Mouse (Mus musculus): ENCODE data around the gene Grid1.

Gene Grid1

GRCm38 (mm10) chr14:35049231-35049630, 229.3 kb downstream of the Grid1 start:
- in situ Hi-C loops (cut with MboI; ENCODE audit: low pct_unique_long_range_greater_than_20kb in 1 of 2, low sequenced_read_pairs in 2 of 2, unreplicated experiment in 1 of 2), result no loop called here

- in situ Hi-C loops (cut with MboI; ENCODE audit: low pct_unique_long_range_greater_than_20kb in 1 of 2, low sequenced_read_pairs in 2 of 2, unreplicated experiment in 1 of 2), result no loop called here
Observed at GRCm38 (mm10) chr14:35054139-35054538, 234.2 kb downstream of the Grid1 start.

DNA sequence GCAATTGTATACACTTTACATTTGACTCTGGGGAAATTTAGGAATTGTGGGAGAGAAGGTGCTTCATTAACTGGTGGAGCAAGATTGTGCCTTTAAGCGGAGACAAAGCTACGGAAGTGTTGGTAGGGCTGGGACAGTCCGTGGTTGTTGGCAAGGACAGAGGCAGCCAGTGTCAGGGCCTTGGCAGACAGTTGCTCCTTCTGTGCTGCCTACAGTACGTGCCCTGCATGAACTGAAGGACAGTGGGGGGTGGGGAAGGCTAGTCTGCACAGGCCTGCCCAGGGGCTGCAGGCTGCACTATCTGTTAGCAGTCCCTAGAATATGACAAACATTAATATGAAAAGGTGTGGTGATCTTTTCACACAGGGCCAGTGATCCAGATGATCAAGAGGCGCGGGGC, 254.7 kb downstream of the Grid1 start:
- in situ Hi-C loops (cut with MboI; ENCODE audit: low pct_unique_long_range_greater_than_20kb in 1 of 2, low sequenced_read_pairs in 2 of 2, unreplicated experiment in 1 of 2), result loop anchor here in 1 of 2 experiments (25.0 kb wide), 1 partner anchor 237 kb away; no protein-coding TSS in a partner anchor

DNA sequence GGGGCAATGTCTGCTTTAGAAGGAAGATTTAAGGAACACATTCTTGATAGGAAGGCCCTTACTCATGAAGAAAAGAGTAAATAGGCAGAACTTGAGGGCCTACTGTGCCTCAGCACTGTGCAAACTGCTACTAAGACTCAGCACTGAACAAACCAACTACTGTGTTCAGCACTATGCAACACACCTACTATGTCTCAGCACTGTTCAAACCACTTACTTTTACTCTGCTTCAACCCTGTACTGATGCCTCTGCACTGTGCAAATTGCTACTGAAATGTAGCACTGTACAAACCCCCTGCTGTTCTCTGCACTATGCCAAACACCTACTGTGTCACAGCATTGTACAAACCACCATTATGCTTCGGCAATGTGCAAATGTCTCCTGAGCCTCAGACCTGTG, 260.0 kb downstream of the Grid1 start:
- in situ Hi-C loops (cut with MboI; ENCODE audit: low pct_unique_long_range_greater_than_20kb in 1 of 2, low sequenced_read_pairs in 2 of 2, unreplicated experiment in 1 of 2), result loop anchor here in 1 of 2 experiments (25.0 kb wide), 1 partner anchor 243 kb away; no protein-coding TSS in a partner anchor

- in situ Hi-C loops (cut with MboI; ENCODE audit: low pct_unique_long_range_greater_than_20kb in 1 of 2, low sequenced_read_pairs in 2 of 2, unreplicated experiment in 1 of 2), result loop anchor here in 1 of 2 experiments (25.0 kb wide), 1 partner anchor 255 kb away; no protein-coding TSS in a partner anchor
Observed at GRCm38 (mm10) chr14:35092646-35093045, 272.7 kb downstream of the Grid1 start.

GRCm38 (mm10) chr14:35093561-35094186, 273.8 kb downstream of the Grid1 start:
- in situ Hi-C loops (cut with MboI; ENCODE audit: low pct_unique_long_range_greater_than_20kb in 1 of 2, low sequenced_read_pairs in 2 of 2, unreplicated experiment in 1 of 2), result loop anchor here in 1 of 2 experiments (25.0 kb wide), 1 partner anchor 256 kb away; no protein-coding TSS in a partner anchor

DNA sequence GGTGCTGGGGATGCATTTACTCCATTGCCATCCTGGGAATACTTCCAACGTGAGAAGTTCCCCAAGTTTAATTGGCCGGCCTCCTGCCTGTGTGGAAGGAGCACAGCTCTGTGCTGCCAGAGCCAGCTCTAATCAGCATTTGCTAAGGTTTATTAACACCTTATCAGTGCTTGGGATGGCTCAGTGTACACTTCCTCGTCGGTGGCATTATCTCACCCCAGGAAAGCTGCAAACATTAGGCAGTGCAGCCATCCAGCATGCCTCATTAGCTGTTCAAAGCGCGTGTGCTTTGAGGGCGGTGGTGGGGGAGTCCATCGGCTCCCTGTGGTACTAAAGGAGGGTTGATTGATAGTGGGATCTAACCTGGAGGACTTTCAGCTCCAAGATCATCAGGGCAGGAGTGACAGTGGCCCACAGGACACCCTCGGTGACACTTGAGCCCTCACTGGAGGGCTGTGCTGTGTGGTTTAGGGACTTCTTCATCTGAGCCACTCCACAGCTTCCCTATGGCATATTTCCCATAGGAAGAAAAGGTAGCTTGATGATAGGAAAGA, 275.7 kb downstream of the Grid1 start:
- in situ Hi-C loops (cut with MboI; ENCODE audit: low pct_unique_long_range_greater_than_20kb in 1 of 2, low sequenced_read_pairs in 2 of 2, unreplicated experiment in 1 of 2), result loop anchor here in 1 of 2 experiments (25.0 kb wide), 1 partner anchor 258 kb away; no protein-coding TSS in a partner anchor

GRCm38 (mm10) chr14:35096085-35096484, 276.2 kb downstream of the Grid1 start:
- in situ Hi-C loops (cut with MboI; ENCODE audit: low pct_unique_long_range_greater_than_20kb in 1 of 2, low sequenced_read_pairs in 2 of 2, unreplicated experiment in 1 of 2), result loop anchor here in 1 of 2 experiments (25.0 kb wide), 1 partner anchor 259 kb away; no protein-coding TSS in a partner anchor

- in situ Hi-C loops (cut with MboI; ENCODE audit: low pct_unique_long_range_greater_than_20kb in 1 of 2, low sequenced_read_pairs in 2 of 2, unreplicated experiment in 1 of 2), result loop anchor here in 1 of 2 experiments (25.0 kb wide), 1 partner anchor 260 kb away; no protein-coding TSS in a partner anchor
Observed at GRCm38 (mm10) chr14:35097166-35097565, 277.3 kb downstream of the Grid1 start.

DNA sequence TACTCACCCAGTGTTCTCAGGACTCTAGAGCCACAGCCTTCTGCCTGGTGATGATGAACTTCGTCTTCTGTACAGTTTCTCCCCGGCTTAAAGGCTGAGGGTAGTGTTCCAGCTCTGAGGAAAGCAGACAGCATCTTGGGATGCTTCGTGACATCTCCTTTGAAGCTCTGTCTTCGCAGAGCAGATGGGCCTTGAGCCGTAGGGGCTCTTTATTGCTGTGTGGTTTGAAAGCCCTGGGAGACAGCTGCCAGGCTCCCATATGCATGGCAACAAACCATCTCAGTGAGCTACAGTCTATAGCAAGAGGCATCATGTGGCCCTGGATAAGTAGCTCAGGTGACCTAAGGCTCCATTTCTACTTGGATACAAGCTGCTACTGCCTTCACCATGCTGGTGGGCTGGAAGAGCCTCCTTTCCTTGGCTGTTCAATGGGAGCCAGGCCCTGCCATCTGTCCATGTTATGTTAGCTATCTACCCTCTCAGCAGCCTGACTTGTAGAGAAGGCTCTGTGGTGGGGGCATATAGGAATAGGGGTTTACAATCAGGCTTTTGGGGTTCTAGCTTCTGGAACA, 283.8 kb downstream of the Grid1 start:
- in situ Hi-C loops (cut with MboI; ENCODE audit: low pct_unique_long_range_greater_than_20kb in 1 of 2, low sequenced_read_pairs in 2 of 2, unreplicated experiment in 1 of 2), result no loop called here

GRCm38 (mm10) chr14:35107596-35107995, 287.7 kb downstream of the Grid1 start:
- in situ Hi-C loops (cut with MboI; ENCODE audit: low pct_unique_long_range_greater_than_20kb in 1 of 2, low sequenced_read_pairs in 2 of 2, unreplicated experiment in 1 of 2), result no loop called here

GRCm38 (mm10) chr14:35110928-35111327, 291.0 kb downstream of the Grid1 start:
- in situ Hi-C loops (cut with MboI; ENCODE audit: low pct_unique_long_range_greater_than_20kb in 1 of 2, low sequenced_read_pairs in 2 of 2, unreplicated experiment in 1 of 2), result no loop called here

DNA sequence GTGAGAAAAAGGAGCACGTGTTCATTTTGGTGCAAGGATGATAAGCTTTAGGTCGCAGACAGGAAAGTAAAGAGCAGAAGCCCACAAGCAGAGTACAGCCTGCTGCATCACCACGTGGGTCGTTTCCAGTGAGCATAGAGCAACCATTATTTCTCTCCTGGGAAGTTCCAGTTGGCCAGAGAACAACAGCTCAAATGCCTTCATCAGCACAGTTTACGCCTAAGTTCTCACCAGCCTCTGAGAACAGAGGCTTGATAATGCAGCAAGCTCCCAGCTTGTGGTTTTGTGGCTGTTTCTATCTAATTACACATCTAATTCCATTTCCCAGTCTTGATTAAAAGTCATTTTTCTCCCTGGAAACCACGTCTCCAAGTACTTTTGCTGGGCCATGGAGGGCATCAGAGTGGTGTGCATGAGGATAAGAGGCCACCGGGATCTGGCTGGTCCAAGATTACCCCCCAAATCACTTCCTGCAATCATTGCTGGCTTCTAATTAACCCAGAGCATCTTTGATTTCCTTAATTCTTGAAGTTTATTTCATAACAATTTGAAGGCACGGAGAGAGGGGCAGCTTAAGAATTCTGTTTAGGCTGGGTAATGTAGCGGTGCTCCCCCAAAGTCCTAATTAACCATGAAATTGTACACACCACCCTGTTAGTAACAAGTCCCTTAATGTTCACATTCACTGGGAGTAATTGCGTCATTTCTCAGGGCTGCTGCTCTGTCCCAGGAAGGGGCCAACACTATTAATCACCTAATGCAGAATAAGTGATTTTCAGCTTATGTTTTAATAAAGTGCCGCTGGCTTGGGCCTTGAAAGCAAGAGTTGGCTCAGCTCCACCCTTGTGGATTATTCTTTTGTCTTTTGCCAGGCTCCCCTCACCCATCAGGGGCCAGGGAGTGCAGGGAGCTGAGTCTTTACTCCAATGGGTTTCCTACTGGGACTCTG, 292.7 kb downstream of the Grid1 start:
- in situ Hi-C loops (cut with MboI; ENCODE audit: low pct_unique_long_range_greater_than_20kb in 1 of 2, low sequenced_read_pairs in 2 of 2, unreplicated experiment in 1 of 2), result no loop called here

- in situ Hi-C loops (cut with MboI; ENCODE audit: low pct_unique_long_range_greater_than_20kb in 1 of 2, low sequenced_read_pairs in 2 of 2, unreplicated experiment in 1 of 2), result no loop called here
Observed at GRCm38 (mm10) chr14:35113276-35113645, 293.4 kb downstream of the Grid1 start.

DNA sequence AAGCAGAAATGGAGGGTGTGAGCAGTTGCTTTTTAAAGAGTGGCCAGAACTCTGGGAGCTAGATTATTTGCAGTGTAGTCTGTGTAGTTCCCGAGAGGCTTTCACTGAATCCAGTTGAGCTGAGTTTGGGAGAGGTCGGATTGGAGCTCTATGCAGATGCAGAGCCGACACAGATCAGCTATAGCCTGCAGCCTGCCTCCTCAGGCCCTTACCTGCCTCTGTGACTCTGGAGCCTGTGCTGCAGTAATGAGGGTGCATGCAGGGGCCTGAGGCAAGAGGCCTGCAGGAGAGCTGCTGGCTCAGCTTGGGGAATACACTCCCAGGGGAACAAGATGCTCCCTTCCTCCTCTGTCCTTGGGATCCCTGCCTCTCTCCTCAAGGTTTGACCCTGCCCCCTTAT, 296.0 kb downstream of the Grid1 start:
- in situ Hi-C loops (cut with MboI; ENCODE audit: low pct_unique_long_range_greater_than_20kb in 1 of 2, low sequenced_read_pairs in 2 of 2, unreplicated experiment in 1 of 2), result no loop called here

GRCm38 (mm10) chr14:35120089-35120488, 300.2 kb downstream of the Grid1 start:
- in situ Hi-C loops (cut with MboI; ENCODE audit: low pct_unique_long_range_greater_than_20kb in 1 of 2, low sequenced_read_pairs in 2 of 2, unreplicated experiment in 1 of 2), result no loop called here

DNA sequence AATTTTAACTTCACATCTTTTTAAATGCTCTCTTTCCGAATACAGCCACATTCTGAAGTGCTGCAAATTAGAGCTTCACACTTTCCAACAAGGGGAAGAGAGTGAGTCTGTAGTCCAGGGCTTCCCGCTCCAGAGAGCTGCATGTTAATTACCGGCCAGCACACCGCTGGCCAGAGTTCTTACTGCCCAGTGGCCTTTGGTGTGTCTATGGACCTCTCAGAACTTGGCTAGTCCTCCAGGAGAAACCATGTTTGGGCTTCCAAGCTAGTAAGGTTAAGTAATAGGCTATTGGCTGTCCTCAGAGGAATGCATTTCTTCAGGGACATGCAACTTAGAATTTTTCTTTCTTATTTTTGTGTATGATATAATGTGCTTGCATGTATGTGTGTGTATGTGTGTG, 301.0 kb downstream of the Grid1 start:
- in situ Hi-C loops (cut with MboI; ENCODE audit: low pct_unique_long_range_greater_than_20kb in 1 of 2, low sequenced_read_pairs in 2 of 2, unreplicated experiment in 1 of 2), result no loop called here

DNA sequence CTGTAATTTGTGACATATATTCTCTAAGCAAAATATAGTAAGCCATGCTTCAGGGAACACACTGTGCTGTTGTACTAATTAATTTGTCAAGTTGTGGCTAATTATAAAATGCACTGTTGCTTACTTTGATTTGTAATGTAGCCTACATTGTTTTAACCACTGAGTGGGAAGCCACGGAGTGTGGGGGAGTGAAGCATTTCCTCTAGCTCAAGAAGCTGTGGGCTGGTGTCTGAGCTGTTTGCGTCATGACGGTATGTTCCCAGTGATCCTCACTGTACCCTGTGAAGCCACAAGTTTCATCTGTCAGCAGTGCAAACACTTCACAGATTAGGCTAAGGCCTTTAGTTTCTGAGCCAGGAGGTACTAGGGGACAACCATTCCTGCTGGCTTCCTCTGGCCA, 302.2 kb downstream of the Grid1 start:
- in situ Hi-C loops (cut with MboI; ENCODE audit: low pct_unique_long_range_greater_than_20kb in 1 of 2, low sequenced_read_pairs in 2 of 2, unreplicated experiment in 1 of 2), result no loop called here
